Mouse (Mus musculus): ENCODE data around the gene Zfyve1. TPM values are rescaled to one million over a fixed set of nuclear protein-coding genes. Genes with fewer than 3 reads are reported as not detected.

The Zfyve1 gene
- polyA plus RNA-seq, 1 experiment: 19.0 TPM

DNA sequence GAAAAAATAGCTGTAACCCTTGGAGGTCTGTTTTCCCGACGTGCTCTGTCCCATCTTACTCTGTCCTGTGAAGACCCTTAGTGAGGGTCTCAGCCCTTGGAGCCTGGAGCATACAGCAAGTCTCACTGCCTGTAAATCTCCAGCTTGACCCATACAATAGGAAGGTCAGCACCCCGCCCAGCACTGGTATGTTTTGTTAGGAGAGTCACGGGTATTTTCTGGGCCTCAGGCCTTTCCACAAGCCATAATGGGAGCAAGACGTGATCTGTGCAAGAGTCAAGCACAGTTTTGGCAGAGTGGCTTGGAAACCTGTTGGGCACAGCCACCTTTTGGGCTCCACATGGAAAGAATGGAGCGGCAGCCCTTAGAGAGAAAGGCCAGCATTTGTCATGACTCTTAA is 69.2 kb downstream of the Zfyve1 start:
- WGBS: 67% methylated on average over 6 of the region's 6 CpGs
- no peak for DNase-seq (ENCODE audit: low read depth, low spot score)

DNA sequence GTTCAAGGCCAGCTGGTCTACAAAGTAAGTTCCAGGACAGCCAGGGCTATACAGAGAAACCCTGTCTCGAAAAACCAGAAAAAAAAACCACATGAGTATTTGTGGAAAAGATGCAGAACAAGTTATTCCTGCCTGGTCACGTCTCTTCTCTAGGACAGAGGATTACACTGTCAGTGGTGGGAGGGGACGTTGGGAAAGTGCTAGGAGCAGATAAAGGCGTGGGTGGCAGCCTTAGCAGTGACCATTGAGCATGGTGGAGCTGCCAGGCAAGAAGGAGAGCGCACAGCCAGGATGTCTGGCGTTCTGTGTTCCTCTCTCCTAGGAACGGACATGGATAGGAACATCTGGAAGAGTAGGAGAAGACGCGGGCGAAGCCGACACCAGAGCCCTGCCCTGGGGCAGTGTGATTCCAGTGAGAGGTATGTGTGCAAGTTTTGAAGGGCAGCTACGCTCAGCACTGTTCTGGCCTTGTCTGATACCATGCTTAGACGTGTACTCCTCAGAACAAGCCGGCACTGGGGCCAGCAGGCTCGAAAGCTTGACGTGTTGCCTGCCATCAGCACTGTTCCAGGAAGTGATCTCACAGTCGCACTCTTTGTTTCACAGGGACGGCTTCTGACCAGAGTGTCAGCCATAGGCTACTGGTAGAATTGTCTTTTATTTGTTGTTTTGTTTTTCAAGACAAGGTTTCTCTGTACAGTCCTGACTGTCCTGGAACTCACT is 71.0 kb downstream of the Zfyve1 start:
- DNase-seq (ENCODE audit: low read depth, low spot score): no peak
- 65% methylated on average over 18 of the region's 18 CpGs for WGBS

GRCm38 (mm10) chr12:83524329-83524728 is 72.7 kb downstream of the Zfyve1 start:
- DNase-seq (ENCODE audit: low read depth, low spot score): no peak
- WGBS: 80% methylated on average over 5 of the region's 5 CpGs

DNA sequence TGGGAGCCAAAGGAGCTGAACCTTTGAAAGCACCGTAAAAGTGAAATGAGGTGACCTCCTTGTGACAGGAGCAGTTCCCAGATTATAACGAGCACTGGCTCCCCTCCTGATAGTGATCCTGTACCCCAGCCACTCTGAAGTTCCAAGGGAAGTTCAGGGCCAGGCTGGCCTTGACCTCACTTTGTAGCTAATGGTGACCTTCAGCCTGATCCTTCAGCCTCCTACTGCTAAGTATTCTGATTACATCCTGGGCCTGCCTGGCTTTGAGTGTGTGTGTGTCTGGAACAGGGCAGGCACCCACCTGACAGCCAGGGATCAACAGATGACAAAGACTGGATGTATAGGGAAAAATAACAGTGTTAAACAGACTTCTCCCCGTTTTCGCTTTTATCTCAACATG is 73.1 kb downstream of the Zfyve1 start:
- WGBS: 88% methylated on average over 4 of the region's 4 CpGs
- DNase-seq (ENCODE audit: low read depth, low spot score): no peak

DNA sequence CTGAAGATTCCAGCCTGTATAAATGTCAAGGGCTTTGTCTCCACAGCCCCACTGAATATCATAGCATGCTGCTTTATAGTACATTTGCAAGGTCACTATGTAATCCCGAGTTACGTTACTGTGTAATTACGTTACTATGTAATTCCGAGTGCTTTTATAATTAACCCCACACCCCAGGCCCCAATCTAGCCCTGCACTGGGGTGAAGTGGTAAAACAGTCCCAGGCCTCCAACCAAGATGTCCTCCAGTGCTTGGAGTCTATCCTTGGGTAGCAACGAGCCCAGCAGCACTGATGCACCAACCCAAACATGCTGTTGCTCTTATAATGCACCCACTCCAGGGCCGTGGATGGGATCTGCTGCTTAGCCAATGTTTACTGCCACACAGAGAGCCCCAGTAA is 74.0 kb downstream of the Zfyve1 start:
- WGBS: 82% methylated on average over 6 of the region's 6 CpGs
- DNase-seq (ENCODE audit: low read depth, low spot score): no peak

- DNase-seq (ENCODE audit: low read depth, low spot score): no peak
- 40% methylated on average over 8 of the region's 8 CpGs for WGBS
Measured at GRCm38 (mm10) chr12:83521083-83521482, 75.9 kb downstream of the Zfyve1 start.

- under 1% methylated on average over 32 of the region's 32 CpGs for WGBS
Measured at GRCm38 (mm10) chr12:83520311-83520890, 76.6 kb downstream of the Zfyve1 start, which contains the start of gene Dcaf4. TSS of gene Dcaf4 (plus strand) at chr12:83520466.

GRCm38 (mm10) chr12:83517580-83517979 is 79.4 kb downstream of the Zfyve1 start:
- 89% methylated on average over 3 of the region's 3 CpGs for WGBS
- DNase-seq (ENCODE audit: low read depth, low spot score): no peak

More at GRCm38 (mm10) chr12:83520311-83520890, 76.6 kb downstream of the Zfyve1 start, which contains the start of gene Dcaf4:
- peak; percentile 91 for DNase-seq (ENCODE audit: low read depth, low spot score)

- DNase-seq (ENCODE audit: low read depth, low spot score): no peak
- 46% methylated on average over 4 of the region's 4 CpGs for WGBS
Measured at GRCm38 (mm10) chr12:83514216-83514615, 82.8 kb downstream of the Zfyve1 start.

DNA sequence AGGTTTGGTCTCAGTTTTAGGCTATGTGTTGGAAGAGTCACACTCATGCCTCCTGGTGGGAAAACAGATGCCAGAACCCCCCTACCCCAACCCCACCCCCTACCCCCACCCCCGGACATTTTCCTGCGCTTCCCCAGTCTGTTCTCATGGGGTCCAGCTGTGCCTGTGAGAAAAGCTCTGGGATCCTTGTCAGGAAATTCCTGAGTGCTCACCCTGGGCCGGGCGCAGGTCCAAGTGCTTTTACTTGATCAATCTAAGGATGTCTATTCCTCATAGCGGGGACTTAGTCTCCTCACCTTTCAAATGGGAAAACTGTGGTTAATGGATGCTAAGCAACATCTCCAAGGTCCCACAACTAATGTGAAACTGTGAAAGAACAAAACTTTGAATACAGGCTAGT is 83.8 kb downstream of the Zfyve1 start:
- DNase-seq (ENCODE audit: low read depth, low spot score): no peak
- WGBS: 38% methylated on average over 5 of the region's 5 CpGs

GRCm38 (mm10) chr12:83512783-83513182 is 84.2 kb downstream of the Zfyve1 start:
- DNase-seq (ENCODE audit: low read depth, low spot score): no peak
- WGBS: 20% methylated on average over 4 of the region's 4 CpGs

- WGBS: 80% methylated on average over 5 of the region's 5 CpGs
- DNase-seq (ENCODE audit: low read depth, low spot score): no peak
Measured at GRCm38 (mm10) chr12:83510586-83510985, 86.4 kb downstream of the Zfyve1 start.

DNA sequence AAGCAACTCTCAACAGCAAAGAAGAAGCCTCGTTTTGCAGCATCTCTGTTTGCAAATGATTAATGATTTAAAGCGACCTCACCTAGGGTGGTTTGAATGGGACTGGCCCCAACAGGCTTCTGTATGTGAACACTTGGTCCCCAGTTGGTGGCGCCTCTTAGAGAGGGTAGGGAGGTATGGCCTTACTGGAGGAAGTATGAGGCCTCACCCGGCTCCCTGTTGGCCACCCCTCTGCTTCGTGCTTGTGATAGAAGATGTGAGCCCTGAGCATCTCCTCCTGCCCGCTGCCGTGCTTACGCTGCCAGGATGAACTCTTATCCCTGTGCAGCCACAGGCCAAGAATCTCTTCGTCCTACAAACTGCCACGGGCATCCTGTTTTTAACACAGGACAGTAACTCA is 90.5 kb downstream of the Zfyve1 start:
- no peak for DNase-seq (ENCODE audit: low read depth, low spot score)
- WGBS: 79% methylated on average over 10 of the region's 10 CpGs

- WGBS: 7% methylated on average over 9 of the region's 9 CpGs
- DNase-seq (ENCODE audit: low read depth, low spot score): no peak
Measured at GRCm38 (mm10) chr12:83502190-83502589, 94.8 kb downstream of the Zfyve1 start.

- WGBS: 59% methylated on average over 5 of the region's 5 CpGs
Measured at GRCm38 (mm10) chr12:83499256-83499655, 97.8 kb downstream of the Zfyve1 start.

GRCm38 (mm10) chr12:83497959-83498358 is 99.1 kb downstream of the Zfyve1 start:
- WGBS: 83% methylated on average over 3 of the region's 3 CpGs
- no peak for DNase-seq (ENCODE audit: low read depth, low spot score)

More at GRCm38 (mm10) chr12:83499256-83499655, 97.8 kb downstream of the Zfyve1 start:
- no peak for DNase-seq (ENCODE audit: low read depth, low spot score)

- DNase-seq (ENCODE audit: low read depth, low spot score): no peak
- WGBS: 91% methylated on average over 6 of the region's 6 CpGs
Measured at GRCm38 (mm10) chr12:83496736-83497135, 100.3 kb downstream of the Zfyve1 start.
